Mouse (Mus musculus) megakaryocyte-erythroid progenitor cell, adult 5-6 weeks (primary cell): ENCODE data around the gene Coro2b. TPM values are rescaled to one million over a fixed set of nuclear protein-coding genes. Genes with fewer than 3 reads are reported as not detected.

Source experiments
- ATAC-seq: replicated peaks from 2 replicates; pipeline ENCODE4 v1.8.0; 2016; ENCODE audit warnings: mild to moderate bottlenecking, inconsistent platforms; ENCODE audit not compliant: severe bottlenecking, poor library complexity, low FRiP score, low TSS enrichment
- total RNA-seq, 2 experiments: library from RNA; stranded (forward) in 1 of 2; stranded (reverse) in 1 of 2; fragments of 200-1000, 215-1000 nt in 1 of 2; fragments of >200 nt in 1 of 2; fragmentation: Nextera tagmentation in 1 of 2; gene quantifications; 2 replicates each; pipeline ENCODE4 v1.2.3; 2014 to 2017

The Coro2b gene
- total RNA-seq, 2 experiments from 2014 or later: 1.2 TPM; not detected in 1

DNA sequence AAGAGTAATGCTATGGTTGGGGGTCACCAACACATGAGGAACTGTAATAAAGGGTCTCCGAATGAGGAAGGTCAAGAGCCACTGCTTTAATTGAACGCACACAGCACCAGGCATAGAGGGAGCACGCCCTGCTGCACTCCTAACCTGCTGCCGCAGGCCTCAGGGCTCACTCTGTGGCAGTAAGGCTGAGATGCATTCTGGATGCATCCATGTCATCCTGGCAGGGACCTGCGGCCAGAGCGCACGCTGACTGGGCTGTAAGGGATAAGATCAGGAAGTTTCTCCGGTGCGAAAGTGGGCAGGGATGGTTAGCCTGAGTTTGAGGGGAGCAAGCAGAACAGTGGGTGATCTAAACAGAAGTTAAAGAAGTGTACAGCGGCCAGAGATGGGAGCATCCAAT lies 17.5 kb downstream of the Coro2b start:
- no peak for ATAC-seq

- no peak for ATAC-seq
Observed at GRCm38 (mm10) chr9:62518572-62518971, 18.3 kb downstream of the Coro2b start.

DNA sequence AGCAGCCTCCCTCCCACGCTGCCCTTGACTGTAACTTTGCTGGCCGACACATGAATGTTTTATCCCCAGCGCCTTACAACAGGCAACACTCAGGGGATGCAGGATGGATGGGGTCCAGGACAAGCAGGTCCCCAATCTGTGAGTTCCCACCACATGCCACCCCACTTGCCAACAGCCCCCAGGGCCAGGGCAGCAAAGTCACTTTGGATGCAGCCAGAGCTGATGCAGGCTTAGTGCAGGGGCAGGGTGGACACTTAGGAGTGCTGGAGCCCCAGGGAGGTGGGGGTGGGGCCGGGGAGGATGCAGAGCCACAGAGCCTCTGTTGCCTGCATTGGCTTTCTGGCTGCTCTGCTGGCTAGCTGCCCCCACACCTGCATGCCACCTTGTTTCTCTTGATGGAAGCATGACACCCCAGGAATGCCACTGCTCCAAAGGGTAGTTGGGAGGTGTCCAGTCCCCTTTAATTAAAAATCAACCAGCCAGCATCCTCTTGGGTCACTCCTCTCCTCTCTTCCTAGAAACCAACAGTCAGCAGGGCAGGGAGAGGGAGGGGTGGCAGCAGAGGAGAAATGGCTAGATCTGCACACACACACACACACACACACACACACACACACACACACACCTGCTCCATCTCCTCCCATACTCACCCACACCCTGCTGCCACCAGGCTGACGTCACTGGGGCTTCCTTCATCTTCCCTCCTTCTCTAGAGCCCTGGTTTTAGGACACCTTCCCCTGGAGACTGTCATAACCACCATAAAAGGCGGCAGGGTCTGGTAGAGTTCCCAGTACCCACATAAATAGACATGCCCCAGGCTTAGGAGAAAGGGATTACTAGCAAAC lies 19.5 kb downstream of the Coro2b start:
- ATAC-seq: no peak

DNA sequence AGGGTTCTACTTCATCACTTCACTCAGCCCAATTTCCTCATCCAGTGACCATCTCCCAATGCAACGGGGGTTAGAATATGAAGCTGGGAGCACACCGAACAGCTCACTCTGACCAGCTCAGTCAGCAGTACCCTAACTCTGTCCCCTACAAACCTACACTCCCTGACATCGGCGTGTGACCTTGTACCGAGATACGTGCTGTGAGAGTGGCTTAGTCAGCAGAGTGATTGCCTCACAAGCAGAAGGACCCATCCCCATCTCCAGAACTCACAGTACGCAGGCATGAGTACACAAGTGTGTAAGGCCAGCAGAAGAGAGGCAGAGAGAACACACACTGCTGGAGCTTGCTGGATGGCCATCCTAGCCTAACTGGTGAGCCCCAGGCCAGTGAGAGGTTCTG lies 21.7 kb downstream of the Coro2b start:
- ATAC-seq: no peak

DNA sequence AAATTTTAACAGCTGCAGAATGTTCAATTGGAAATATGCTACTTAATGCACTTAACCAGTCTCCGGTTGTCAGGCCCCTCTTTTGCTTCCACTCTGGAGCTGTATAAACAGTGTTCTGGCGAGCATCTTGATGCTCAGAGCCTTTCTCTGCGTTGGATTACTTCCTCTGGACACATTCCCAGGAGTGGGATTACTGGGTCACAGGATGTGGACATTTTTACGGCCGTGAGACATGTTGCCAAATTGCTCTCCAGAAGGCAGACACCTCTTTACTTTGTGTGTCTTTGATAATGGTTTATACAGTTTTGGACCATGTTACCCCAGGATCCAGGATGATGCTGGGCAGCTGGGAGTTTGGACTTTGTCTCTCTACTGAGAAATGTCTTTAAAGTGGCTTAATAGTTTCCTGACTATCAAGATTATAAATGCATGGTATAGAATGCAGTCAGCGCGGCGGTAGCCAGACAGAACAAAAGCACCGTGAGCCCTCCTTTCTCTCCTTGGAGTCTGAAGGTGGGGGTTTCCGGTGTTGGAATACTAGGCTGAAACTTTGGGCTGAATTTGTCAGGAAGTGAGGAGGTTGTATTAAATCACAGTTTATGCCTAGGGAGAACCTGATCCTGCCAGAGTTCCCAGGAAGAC lies 23.2 kb downstream of the Coro2b start:
- ATAC-seq: no peak

DNA sequence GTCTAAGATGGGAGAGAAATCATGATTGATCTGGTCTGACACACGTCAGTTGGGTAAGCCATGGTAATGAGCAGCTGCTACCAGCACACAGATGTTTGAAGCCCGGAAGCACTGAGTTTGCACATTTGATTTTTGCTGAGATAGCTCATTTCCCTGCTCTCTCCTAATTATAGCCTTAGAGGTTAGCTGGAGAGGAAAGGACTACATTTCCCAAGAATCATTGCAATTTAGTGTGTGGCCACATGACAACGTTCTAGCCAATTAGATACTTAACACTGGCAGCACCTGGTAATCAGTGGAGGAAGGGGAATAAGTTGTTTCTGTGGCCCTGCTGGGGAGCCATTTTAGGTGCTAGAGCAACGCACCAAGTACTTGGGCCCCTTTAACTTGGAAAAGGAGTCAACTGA lies 26.3 kb downstream of the Coro2b start:
- peak; percentile 63; the same call in 1 of the 2 replicates for ATAC-seq

GRCm38 (mm10) chr9:62509617-62510016 lies 27.2 kb downstream of the Coro2b start:
- no peak for ATAC-seq

- ATAC-seq: no peak
Observed at GRCm38 (mm10) chr9:62508740-62509524, 27.9 kb downstream of the Coro2b start.

GRCm38 (mm10) chr9:62506467-62507067 lies 30.3 kb downstream of the Coro2b start:
- no peak for ATAC-seq

GRCm38 (mm10) chr9:62504129-62504528 lies 32.7 kb downstream of the Coro2b start:
- no peak for ATAC-seq

- ATAC-seq: no peak
Observed at GRCm38 (mm10) chr9:62502361-62502760, 34.5 kb downstream of the Coro2b start.

DNA sequence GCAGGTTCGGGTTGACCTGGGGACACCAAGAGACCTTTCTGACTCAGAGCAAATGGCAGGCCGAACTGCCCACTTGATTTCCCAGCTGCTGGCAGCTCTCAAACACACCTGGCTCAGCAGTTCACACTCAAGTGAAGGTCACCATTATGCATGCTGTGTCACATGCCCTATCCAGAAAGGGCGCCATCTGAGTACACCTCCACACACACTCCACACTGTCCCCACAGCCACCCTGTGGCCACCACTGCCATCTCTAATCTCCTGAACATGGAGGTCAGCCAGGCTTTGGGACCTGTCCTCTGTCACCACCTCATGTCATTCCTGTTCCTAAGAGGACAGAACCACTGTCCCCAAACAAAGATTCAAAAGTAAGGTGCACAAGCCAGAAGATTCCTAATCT lies 35.3 kb downstream of the Coro2b start:
- no peak for ATAC-seq

DNA sequence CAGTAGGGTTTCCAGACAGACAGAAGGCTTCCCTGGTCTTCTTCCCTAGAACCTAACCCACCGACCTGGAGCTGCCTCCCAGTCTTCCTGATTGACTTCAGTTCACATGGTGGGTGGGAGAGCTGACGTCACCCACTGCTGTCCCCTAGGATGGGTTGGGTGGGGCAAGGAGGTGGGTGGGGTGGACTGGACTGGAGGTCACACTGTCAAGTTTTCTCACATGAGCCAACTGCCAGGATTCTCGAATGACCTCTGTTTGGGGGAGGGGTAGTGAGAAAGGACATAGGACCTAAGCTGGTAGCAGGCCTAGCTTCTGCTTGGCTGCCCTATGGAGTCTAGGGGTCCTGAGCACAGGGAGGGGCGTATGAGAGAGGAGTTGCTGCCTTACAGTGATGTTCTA lies 36.8 kb downstream of the Coro2b start:
- no peak for ATAC-seq

- no peak for ATAC-seq
Observed at GRCm38 (mm10) chr9:62498945-62499344, 37.9 kb downstream of the Coro2b start.

GRCm38 (mm10) chr9:62497135-62498092 lies 39.4 kb downstream of the Coro2b start:
- no peak for ATAC-seq

- no peak for ATAC-seq
Observed at GRCm38 (mm10) chr9:62492306-62492990, 44.4 kb downstream of the Coro2b start.

DNA sequence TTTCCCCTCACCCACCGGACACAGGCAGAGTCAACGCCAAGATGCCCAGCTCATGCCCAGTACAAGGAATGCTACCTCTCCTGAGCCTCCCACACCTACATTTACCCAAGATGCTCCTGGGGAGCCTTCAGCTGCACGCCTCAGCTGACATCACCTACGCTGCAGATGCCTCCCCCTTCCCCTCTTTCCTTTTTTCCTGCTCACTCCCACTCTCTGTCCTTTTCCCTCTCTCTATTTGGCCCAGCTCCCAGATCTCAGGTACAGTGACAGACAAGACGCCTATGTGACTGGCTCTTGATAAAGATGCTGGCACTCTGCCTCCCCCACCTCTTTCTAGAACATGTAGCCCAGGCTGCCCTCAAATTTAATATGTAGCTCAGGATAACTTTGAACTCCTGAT lies 45.2 kb downstream of the Coro2b start:
- peak; percentile 3; the same call in 1 of the 2 replicates for ATAC-seq

DNA sequence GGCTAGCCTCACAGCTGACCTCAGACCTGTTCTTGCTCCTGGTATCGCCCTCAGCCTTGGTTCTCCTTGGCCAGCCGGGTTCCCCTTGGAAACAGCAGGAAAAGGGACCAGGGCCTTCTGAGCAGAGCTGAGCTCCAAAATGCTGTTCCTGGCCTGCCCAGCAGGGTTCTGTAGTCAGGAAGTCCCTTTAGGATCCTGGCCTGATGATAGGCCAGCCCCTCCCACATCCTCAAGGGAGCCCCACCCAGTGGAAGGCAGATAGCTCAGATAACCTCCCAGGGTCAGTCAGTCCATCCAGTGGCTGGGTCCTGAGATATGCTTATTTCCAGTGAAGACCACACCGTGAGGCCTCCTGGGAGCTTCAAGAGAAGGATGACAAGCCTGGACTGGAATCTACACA lies 45.7 kb downstream of the Coro2b start:
- ATAC-seq: peak; percentile 93
